Mouse (Mus musculus) CH12.LX (cell line): ENCODE measurements around the gene Pdss2. TPM values are rescaled to one million over a fixed set of nuclear protein-coding genes. Genes with fewer than 3 reads are reported as not detected.

Experiments
- DNase-seq: peaks from one replicate; pipeline ENCODE4 v3.0.0-alpha.2; 2013; ENCODE audit errors: extremely low read depth
- H3K27ac ChIP-seq: 2 replicates; pipeline ENCODE4 v1.5.1; 2012; ENCODE audit warnings: low read depth, mild to moderate bottlenecking, control low read depth, moderate library complexity; ENCODE audit not compliant: insufficient read depth
- H3K27me3 ChIP-seq: replicated peaks from 2 replicates; pipeline ENCODE3; 2012; ENCODE audit warnings: inconsistent platforms
- H3K36me3 ChIP-seq, 2 experiments: replicated peaks in 1 of 2; 2 replicates each; pipeline versions ENCODE3 to v1.6.1; 2012; ENCODE audit warnings: inconsistent platforms in 1 of 2, low read length in 1 of 2, mild to moderate bottlenecking in 1 of 2, mixed read lengths in 1 of 2, moderate library complexity in 1 of 2; ENCODE audit not compliant: control insufficient read depth in 1 of 2, insufficient read depth in 1 of 2
- H3K4me1 ChIP-seq, 2 experiments: 2 replicates each; pipeline ENCODE4 v1.6.1; 2012; ENCODE audit warnings: inconsistent platforms in 1 of 2, moderate library complexity in 1 of 2; ENCODE audit not compliant: insufficient read depth in 2 of 2, control insufficient read depth in 1 of 2
- H3K4me2 ChIP-seq: 2 replicates; pipeline ENCODE4 v1.6.1; 2012; ENCODE audit warnings: low read depth, mild to moderate bottlenecking, control low read depth; ENCODE audit not compliant: poor library complexity, insufficient read depth, severe bottlenecking
- H3K4me3 ChIP-seq, 3 experiments: fragments of 150-350 bp in 1 of 3; sonication (generic) in 1 of 3; replicated peaks in 1 of 3; 2 replicates each; pipeline versions ENCODE3 to v1.5.1; 2011 to 2012; ENCODE audit warnings: low read depth in 2 of 3, low read length in 2 of 3, mild to moderate bottlenecking in 2 of 3, moderate library complexity in 2 of 3, control low read depth in 1 of 3, improper control_type of control experiment in 1 of 3, inconsistent platforms in 1 of 3, mixed read lengths in 1 of 3; ENCODE audit not compliant: poor library complexity in 1 of 3
- H3K79me2 ChIP-seq: replicated peaks from 2 replicates; pipeline ENCODE4 v1.6.1; 2012; ENCODE audit warnings: mild to moderate bottlenecking, moderate library complexity; ENCODE audit not compliant: control insufficient read depth, poor library complexity, insufficient read depth, severe bottlenecking; ENCODE audit errors: extremely low read depth
- H3K9ac ChIP-seq: 2 replicates; pipeline ENCODE4 v1.6.1; 2012; ENCODE audit warnings: low read depth, mild to moderate bottlenecking, control low read depth, moderate library complexity; ENCODE audit not compliant: insufficient read depth
- H3K9me3 ChIP-seq: replicated peaks from 2 replicates; pipeline ENCODE3; 2012; ENCODE audit warnings: low read length, inconsistent platforms, mixed read lengths
- CHD1 ChIP-seq: IDR thresholded peaks from 2 replicates; pipeline ENCODE4 v1.6.1; 2012; ENCODE audit warnings: low read depth, low read length, improper control_type of control experiment, inconsistent platforms
- CTCF ChIP-seq, 2 experiments: IDR thresholded peaks in 1 of 2; conservative IDR thresholded peaks in 1 of 2; 2 replicates each; pipeline ENCODE4 v1.5.1; 2011 to 2012; ENCODE audit warnings: low read depth in 2 of 2, low read length in 2 of 2, improper control_type of control experiment in 1 of 2, inconsistent platforms in 1 of 2, mild to moderate bottlenecking in 1 of 2, moderate library complexity in 1 of 2
- ELF1 ChIP-seq: IDR thresholded peaks from 2 replicates; pipeline ENCODE4 v1.6.1; 2014; ENCODE audit warnings: low read depth, mild to moderate bottlenecking, inconsistent platforms, low read length, improper control_type of control experiment
- JUN ChIP-seq: IDR thresholded peaks from 2 replicates; pipeline ENCODE4 v1.6.1; 2011; ENCODE audit warnings: low read depth, mild to moderate bottlenecking, low read length, improper control_type of control experiment, moderate library complexity; ENCODE audit not compliant: insufficient read depth
- JUND ChIP-seq: conservative IDR thresholded peaks from 2 replicates; pipeline ENCODE4 v1.6.1; 2011; ENCODE audit warnings: low read depth, low read length, improper control_type of control experiment
- KAT2A ChIP-seq: IDR thresholded peaks from 2 replicates; pipeline ENCODE4 v1.6.1; 2012; ENCODE audit warnings: low read length, improper control_type of control experiment, inconsistent platforms; ENCODE audit not compliant: insufficient replicate concordance
- MEF2A ChIP-seq: IDR thresholded peaks from 2 replicates; pipeline ENCODE4 v1.6.1; 2014; ENCODE audit warnings: low read depth, mild to moderate bottlenecking, inconsistent platforms, low read length, improper control_type of control experiment, borderline replicate concordance
- MXI1 ChIP-seq: IDR thresholded peaks from 2 replicates; pipeline ENCODE4 v1.6.1; 2011; ENCODE audit warnings: mild to moderate bottlenecking, low read depth, low read length, improper control_type of control experiment
- MYC ChIP-seq: IDR thresholded peaks from 2 replicates; pipeline ENCODE4 v1.6.1; 2011; ENCODE audit warnings: low read depth, mild to moderate bottlenecking, improper control_type of control experiment, low read length
- NELFE ChIP-seq: IDR thresholded peaks from 2 replicates; pipeline ENCODE4 v1.6.1; 2011; ENCODE audit warnings: low read depth, low read length, improper control_type of control experiment
- PAX5 ChIP-seq: IDR thresholded peaks from 2 replicates; pipeline ENCODE4 v1.6.1; 2012; ENCODE audit warnings: low read length, inconsistent platforms, mixed read lengths
- RAD21 ChIP-seq: IDR thresholded peaks from 2 replicates; pipeline ENCODE4 v1.6.1; 2011; ENCODE audit warnings: low read depth, mild to moderate bottlenecking, low read length, improper control_type of control experiment, moderate library complexity
- RCOR1 ChIP-seq: conservative IDR thresholded peaks from 2 replicates; pipeline ENCODE4 v1.6.1; 2012; ENCODE audit warnings: low read depth, mild to moderate bottlenecking, inconsistent platforms, low read length, improper control_type of control experiment
- SIN3A ChIP-seq: IDR thresholded peaks from 2 replicates; pipeline ENCODE4 v1.6.1; 2012; ENCODE audit warnings: low read length, improper control_type of control experiment, inconsistent platforms
- TBP ChIP-seq: conservative IDR thresholded peaks from 2 replicates; pipeline ENCODE4 v1.6.1; 2011; ENCODE audit warnings: low read depth, low read length, improper control_type of control experiment
- TCF12 ChIP-seq: IDR thresholded peaks from 2 replicates; pipeline ENCODE4 v1.6.1; 2014; ENCODE audit warnings: low read depth, mild to moderate bottlenecking, inconsistent platforms, low read length, improper control_type of control experiment
- UBTF ChIP-seq: IDR thresholded peaks from 2 replicates; pipeline ENCODE4 v1.6.1; 2012; ENCODE audit warnings: low read depth, mild to moderate bottlenecking, inconsistent platforms, low read length, improper control_type of control experiment, moderate library complexity
- USF1 ChIP-seq: IDR thresholded peaks from 2 replicates; pipeline ENCODE4 v1.6.1; 2014; ENCODE audit warnings: low read depth, mild to moderate bottlenecking, inconsistent platforms, low read length, improper control_type of control experiment
- USF2 ChIP-seq: conservative IDR thresholded peaks from 2 replicates; pipeline ENCODE4 v1.6.1; 2011; ENCODE audit warnings: low read depth, low read length, improper control_type of control experiment
- ZC3H11A ChIP-seq: IDR thresholded peaks from 2 replicates; pipeline ENCODE4 v1.6.1; 2012; ENCODE audit warnings: low read depth, mild to moderate bottlenecking, inconsistent platforms, low read length, improper control_type of control experiment
- ZKSCAN1 ChIP-seq: IDR thresholded peaks from 2 replicates; pipeline ENCODE4 v1.6.1; 2012; ENCODE audit warnings: low read depth, inconsistent platforms, low read length, improper control_type of control experiment, borderline replicate concordance
- dilution Hi-C: fragments of 300-500 bp; cut with MboI; formaldehyde crosslinking; loops from 2 replicates; pipeline ENCODE4 v1.14.3; 2020; ENCODE audit warnings: low sequenced_read_pairs; ENCODE audit not compliant: extremely low pct_unique_long_range_greater_than_20kb, extremely low pct_ligation_motif_present
- in situ Hi-C: fragments of 300-500 bp; cut with MboI; formaldehyde crosslinking; loops from 3 replicates; pipeline ENCODE4 v1.14.3; 2019; ENCODE audit warnings: low sequenced_read_pairs, low pct_ligation_motif_present, low pct_unique_long_range_greater_than_20kb, mixed read lengths
- polyA plus RNA-seq: library from polyadenylated mRNA; unstranded; fragments of >175 nt; gene quantifications from 2 replicates; pipeline ENCODE4 v1.2.1, GENCODE M21; 2012; ENCODE audit warnings: low read depth; ENCODE audit not compliant: insufficient read length
- total RNA-seq, 2 experiments: library from RNA; depleted of rRNA; stranded (reverse); fragments of 300-350 nt in 1 of 2; fragments of >200 nt in 1 of 2; gene quantifications; 2 replicates each; pipeline ENCODE4 v1.2.3; 2012 to 2014

The Pdss2 gene
- total and polyA plus RNA-seq, 3 experiments = 11.1 to 17.9 (median 14.3) TPM

DNA sequence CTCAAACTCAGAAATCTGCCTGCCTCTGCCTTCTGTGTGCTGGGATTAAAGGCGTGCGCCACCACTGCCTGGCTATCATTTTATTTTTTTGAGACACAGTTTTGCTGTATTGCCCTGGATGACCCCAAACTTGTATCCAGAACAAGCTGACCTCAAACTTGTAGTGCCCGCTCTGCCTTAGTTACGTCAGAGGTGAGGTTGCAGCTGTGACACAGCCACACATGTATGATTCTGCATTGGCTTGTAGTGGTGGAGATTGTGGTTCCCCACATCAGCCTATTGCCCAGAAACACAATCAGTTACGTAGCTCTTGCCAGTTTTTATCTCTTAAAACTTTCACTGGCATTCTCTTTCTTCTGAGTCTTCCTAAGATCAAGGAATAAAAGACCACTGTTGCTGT lies 108.5 kb downstream of the Pdss2 start:
- no peak overlapping the region for H3K27ac ChIP-seq
- H3K27me3 ChIP-seq = no peaks in the 10 kb centered on the region
- no peaks in the 10 kb centered on the region for H3K79me2 ChIP-seq
- in situ Hi-C loops = no loop called here
- no peak overlapping the region for H3K4me2 ChIP-seq
- H3K4me3 ChIP-seq = no peak overlapping the region
- H3K9me3 ChIP-seq = no peaks in the 10 kb centered on the region
- DNase-seq = no peak
- H3K9ac ChIP-seq = no peak overlapping the region
- TF ChIP-seq USF1 (no peak), MYC (no peak), MXI1 (no peak), SIN3A (no peak), ZKSCAN1 (no peak), CHD1 (no peak), RCOR1 (no peak), RAD21 (no peak), USF2 (no peak), TCF12 (no peak), MEF2A (no peak), KAT2A (no peak), PAX5 (no peak), JUN (no peak), UBTF (no peak), ELF1 (no peak), TBP (no peak), ZC3H11A (no peak), CTCF (conservative IDR thresholded peaks at IDR 0.05 in 1 of 2, IDR thresholded peaks at IDR 0.05 in 1 of 2; ENCODE audit: low read depth in 2 of 2, low read length in 2 of 2) (no peak), JUND (no peak)
- TF ChIP-seq, all 38 proteins: peak for 0
- Histone ChIP-seq H3K36me3 (peaks cover 0 to 19% of the 10 kb centered on the region in 2 experiments), H3K4me1 (peaks cover 0 to 2% of the 10 kb centered on the region in 2 experiments; a peak in 1 of 4 replicates)
- dilution Hi-C loops = no loop called here

DNA sequence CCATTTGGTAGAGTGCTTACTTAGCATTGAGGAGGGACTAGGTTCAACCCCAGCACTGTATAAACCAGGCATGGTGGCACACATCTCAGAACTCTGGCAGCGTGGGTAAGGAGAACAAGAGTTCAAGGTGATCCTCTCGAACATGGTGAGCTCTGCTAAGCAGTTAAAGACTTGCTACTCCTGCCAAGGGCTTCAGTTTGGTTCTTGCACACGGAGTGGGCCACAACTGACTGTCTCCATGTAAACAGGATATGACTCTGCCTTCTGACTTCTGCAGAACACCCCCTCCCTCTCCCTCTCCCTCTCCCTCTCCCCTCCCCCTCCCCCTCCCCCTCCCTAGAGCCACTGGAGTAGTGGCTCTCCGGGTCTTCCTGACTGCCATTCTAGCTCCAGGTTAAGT lies 109.4 kb downstream of the Pdss2 start:
- no peaks in the 10 kb centered on the region for H3K79me2 ChIP-seq
- dilution Hi-C loops = no loop called here
- H3K9me3 ChIP-seq = no peaks in the 10 kb centered on the region
- peaks cover 0 to 16% of the 10 kb centered on the region in 2 experiments for H3K36me3 ChIP-seq
- peaks cover 0 to 2% of the 10 kb centered on the region in 2 experiments; a peak in 1 of 4 replicates for H3K4me1 ChIP-seq
- in situ Hi-C loops = no loop called here
- H3K27me3 ChIP-seq = no peaks in the 10 kb centered on the region
- no peak overlapping the region for H3K4me2 ChIP-seq
- H3K27ac ChIP-seq = no peak overlapping the region
- no peak for TF ChIP-seq NELFE
- TF ChIP-seq, all 38 proteins: peak for 0
- DNase-seq = no peak
- Histone ChIP-seq H3K9ac (no peak overlapping the region), H3K4me3 (no peak overlapping the region)
